Mouse (Mus musculus) embryonic fibroblast, embryonic 13.5 days (primary cell): ENCODE measurements around the gene Inhba.

Source experiments
- CTCF ChIP-seq: IDR thresholded peaks from 2 replicates; pipeline ENCODE4 v1.5.1; 2011; ENCODE audit warnings: mild to moderate bottlenecking, control low read depth, low read length, moderate library complexity, borderline replicate concordance; ENCODE audit not compliant: insufficient read depth
- POLR2A ChIP-seq: IDR thresholded peaks from 2 replicates; pipeline ENCODE4 v1.6.1; 2011; ENCODE audit warnings: low read depth, mild to moderate bottlenecking, control low read depth, low read length, moderate library complexity

DNA sequence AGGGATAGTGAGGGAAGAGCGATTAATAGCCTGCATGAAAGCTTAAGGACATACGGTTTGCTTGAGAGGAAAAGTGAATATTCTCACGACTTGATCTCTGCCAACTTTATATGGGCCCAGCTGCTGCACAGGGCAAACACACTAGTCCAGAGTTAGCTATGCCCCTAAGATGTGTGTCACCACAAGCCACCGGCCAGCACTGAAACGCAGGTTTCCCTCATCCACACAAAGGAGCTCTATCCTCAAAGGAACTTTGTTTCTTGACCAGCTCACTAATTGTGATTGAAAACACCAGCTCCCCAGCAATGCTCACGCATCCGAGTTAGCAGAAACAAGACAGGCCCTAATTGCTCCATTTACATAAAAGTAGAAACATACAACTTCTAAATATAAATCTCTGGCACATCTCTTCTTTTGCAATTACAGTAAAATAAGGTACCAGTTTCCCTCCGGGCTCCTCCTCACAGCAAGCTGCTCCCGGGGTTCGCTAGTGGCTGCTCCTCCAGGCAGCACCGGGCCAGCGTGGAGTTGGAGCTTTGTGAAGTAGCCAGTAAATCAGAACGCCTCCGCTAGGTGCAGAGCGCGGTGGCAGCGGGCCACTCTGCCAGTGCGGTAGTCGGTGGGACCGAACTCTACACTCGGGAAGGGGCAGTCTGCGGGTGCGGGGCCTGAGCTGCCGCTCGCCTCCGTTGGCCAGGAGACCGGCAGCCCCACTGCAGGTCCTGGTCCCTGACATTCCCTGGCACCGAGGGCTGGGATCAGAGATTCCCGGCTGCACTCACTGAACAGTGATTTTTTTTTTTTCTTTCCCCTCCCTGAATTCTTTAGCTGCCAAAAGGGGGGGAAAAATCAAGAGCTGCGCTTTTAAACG, at the start of gene Inhba:
- TF ChIP-seq CTCF: no peak
- TF ChIP-seq POLR2A: no peak; the same call in 1 of the 2 replicates
